Mouse (Mus musculus): ENCODE results near the gene Dars. TPM values are rescaled to one million over a fixed set of nuclear protein-coding genes. Genes with fewer than 3 reads are reported as not detected.

Dars gene
- polyA plus RNA-seq, 1 experiment from 2014 or later = 142 TPM

DNA sequence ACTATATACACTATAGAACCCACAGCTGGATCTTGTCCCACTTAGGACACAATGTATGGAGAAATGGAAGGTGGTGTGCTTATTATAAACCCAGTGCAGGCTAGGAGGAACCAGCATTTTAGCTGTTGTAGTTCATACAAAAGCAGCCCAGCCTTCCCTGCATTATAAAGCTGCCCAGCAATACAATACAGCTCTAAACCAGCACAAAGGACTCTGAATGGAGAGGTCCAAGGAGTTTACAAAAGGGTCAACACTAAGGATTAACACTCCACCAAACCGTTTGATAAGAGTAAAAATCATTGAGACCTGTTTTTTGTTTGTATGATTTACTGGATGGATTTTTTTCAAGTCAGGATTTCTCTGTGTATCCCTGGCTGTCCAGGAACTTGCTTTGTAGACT lies 10.3 kb downstream of the Dars start:
- Histone ChIP-seq H3K27me3 (no peaks in the 10 kb centered on the region), H3K27ac (no peak overlapping the region), H3K4me3 (no peak overlapping the region), H3K36me3 (peaks cover 32% of the 10 kb centered on the region), H3K4me2 (replicated peaks) (no peak overlapping the region), H3K9me3 (no peaks in the 10 kb centered on the region), H3K9ac (no peak overlapping the region), H3K4me1 (no peaks in the 10 kb centered on the region)
- 57% methylated on average over 1 of the region's 1 CpGs for WGBS
- no peak for ATAC-seq (ENCODE audit: low FRiP score, low read depth)

DNA sequence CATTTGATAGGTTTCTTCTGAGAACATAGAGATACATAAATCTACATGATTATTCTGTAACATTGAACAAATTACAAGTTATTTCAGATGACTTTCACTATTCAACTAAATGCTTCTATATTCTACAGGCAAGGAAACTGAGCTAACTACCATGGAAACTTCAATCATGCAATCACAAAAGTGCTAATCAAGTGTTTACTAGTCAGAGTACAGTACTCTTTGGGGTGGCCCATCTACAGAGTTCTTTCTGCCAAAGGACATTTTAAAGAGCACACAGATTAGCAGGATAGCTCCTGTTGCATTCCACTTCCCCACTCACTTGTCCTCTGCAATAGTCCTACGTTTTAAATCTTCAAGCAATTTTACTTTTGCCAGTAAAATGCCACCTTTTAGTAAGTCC lies 11.5 kb downstream of the Dars start:
- peaks cover 31% of the 10 kb centered on the region for H3K36me3 ChIP-seq

DNA sequence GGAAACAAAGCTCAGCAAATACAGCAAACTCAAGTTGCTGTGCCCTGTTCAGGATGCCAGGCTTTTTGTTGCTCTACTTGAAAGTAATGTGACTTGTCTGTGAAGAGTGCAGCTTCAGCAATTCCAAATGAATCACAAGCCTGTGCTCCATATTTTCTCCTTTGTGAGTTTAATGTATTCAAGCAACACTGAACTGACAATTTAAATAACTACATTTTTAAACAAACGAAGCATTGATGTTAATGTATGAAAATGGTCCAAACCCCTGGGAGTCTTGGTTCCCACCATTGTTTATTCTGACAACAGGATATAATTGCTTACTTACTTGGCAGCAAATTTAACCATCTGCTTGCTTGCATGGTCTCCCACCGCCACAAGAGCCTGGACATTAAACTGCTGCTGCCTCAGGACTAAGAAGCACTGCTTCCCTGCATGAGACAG lies 12.1 kb downstream of the Dars start:
- Histone ChIP-seq H3K4me3 (no peak overlapping the region), H3K27me3 (no peaks in the 10 kb centered on the region), H3K27ac (no peak overlapping the region), H3K36me3 (peaks cover 26% of the 10 kb centered on the region), H3K4me1 (no peaks in the 10 kb centered on the region), H3K9me3 (no peaks in the 10 kb centered on the region), H3K9ac (no peak overlapping the region), H3K4me2 (replicated peaks) (no peak overlapping the region)
- ATAC-seq (ENCODE audit: low FRiP score, low read depth) = no peak
- WGBS = 85% methylated on average over 2 of the region's 2 CpGs

More for the DNA sequence above, 11.5 kb downstream of the Dars start:
- Histone ChIP-seq H3K4me3 (no peak overlapping the region), H3K9me3 (no peaks in the 10 kb centered on the region), H3K9ac (no peak overlapping the region), H3K4me1 (no peaks in the 10 kb centered on the region), H3K4me2 (replicated peaks) (no peak overlapping the region), H3K27me3 (no peaks in the 10 kb centered on the region), H3K27ac (no peak overlapping the region)
- no peak for ATAC-seq (ENCODE audit: low FRiP score, low read depth)
- 69% methylated on average over 1 of the region's 1 CpGs for WGBS

- no peaks in the 10 kb centered on the region for H3K9me3 ChIP-seq
- H3K27me3 ChIP-seq = no peaks in the 10 kb centered on the region
- H3K4me2 ChIP-seq (replicated peaks) = no peak overlapping the region
- H3K27ac ChIP-seq = no peak overlapping the region
- H3K4me1 ChIP-seq = no peaks in the 10 kb centered on the region
- WGBS = 75% methylated on average over 2 of the region's 2 CpGs
- peaks cover 43% of the 10 kb centered on the region for H3K36me3 ChIP-seq
- no peak for ATAC-seq (ENCODE audit: low FRiP score, low read depth)
- no peak overlapping the region for H3K9ac ChIP-seq
- no peak overlapping the region for H3K4me3 ChIP-seq
Measured at GRCm38 (mm10) chr1:128400926-128401325, 16.2 kb downstream of the Dars start.

GRCm38 (mm10) chr1:128399941-128400915 lies 16.9 kb downstream of the Dars start:
- no peaks in the 10 kb centered on the region for H3K4me1 ChIP-seq
- no peak overlapping the region for H3K27ac ChIP-seq
- no peak for ATAC-seq (ENCODE audit: low FRiP score, low read depth)
- H3K9ac ChIP-seq = no peak overlapping the region
- no peaks in the 10 kb centered on the region for H3K27me3 ChIP-seq
- H3K4me2 ChIP-seq (replicated peaks) = no peak overlapping the region
- no peaks in the 10 kb centered on the region for H3K9me3 ChIP-seq
- no peak overlapping the region for H3K4me3 ChIP-seq
- 80% methylated on average over 5 of the region's 5 CpGs for WGBS
- H3K36me3 ChIP-seq = peaks cover 45% of the 10 kb centered on the region

GRCm38 (mm10) chr1:128398738-128399445 lies 18.3 kb downstream of the Dars start:
- 89% methylated on average over 5 of the region's 5 CpGs for WGBS
- H3K27ac ChIP-seq = no peak overlapping the region
- H3K9me3 ChIP-seq = no peaks in the 10 kb centered on the region
- no peak overlapping the region for H3K9ac ChIP-seq
- H3K4me1 ChIP-seq = no peaks in the 10 kb centered on the region
- no peak overlapping the region for H3K4me2 ChIP-seq (replicated peaks)
- ATAC-seq (ENCODE audit: low FRiP score, low read depth) = no peak
- peaks cover 44% of the 10 kb centered on the region for H3K36me3 ChIP-seq
- H3K27me3 ChIP-seq = no peaks in the 10 kb centered on the region
- no peak overlapping the region for H3K4me3 ChIP-seq

DNA sequence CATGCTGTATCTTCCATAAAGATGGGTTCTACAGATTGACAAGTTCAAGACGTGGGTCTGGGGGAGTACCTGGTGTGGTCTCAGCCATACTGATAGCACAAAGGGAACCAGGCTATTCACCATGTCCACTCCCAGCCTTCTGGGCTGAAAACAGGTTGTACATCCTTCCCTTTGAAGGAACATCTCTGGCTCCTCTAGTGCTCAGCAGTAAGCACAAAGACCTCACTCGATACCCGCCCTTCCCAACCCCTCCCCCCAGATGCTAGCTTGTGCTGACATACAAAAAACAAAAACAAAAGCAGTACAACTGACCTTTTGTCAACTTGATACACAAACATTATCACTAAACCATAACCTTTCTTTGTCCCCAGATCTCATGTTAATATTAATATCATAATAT lies 22.5 kb downstream of the Dars start:
- Histone ChIP-seq H3K27ac (no peak overlapping the region), H3K4me1 (no peaks in the 10 kb centered on the region), H3K27me3 (no peaks in the 10 kb centered on the region), H3K9me3 (no peaks in the 10 kb centered on the region), H3K9ac (no peak overlapping the region), H3K36me3 (peaks cover 32% of the 10 kb centered on the region), H3K4me2 (replicated peaks) (no peak overlapping the region), H3K4me3 (no peak overlapping the region)
- ATAC-seq (ENCODE audit: low FRiP score, low read depth) = no peak
- 87% methylated on average over 3 of the region's 3 CpGs for WGBS

- H3K27ac ChIP-seq = no peak overlapping the region
- no peak overlapping the region for H3K4me3 ChIP-seq
- no peaks in the 10 kb centered on the region for H3K4me1 ChIP-seq
- H3K9me3 ChIP-seq = no peaks in the 10 kb centered on the region
- no peak for ATAC-seq (ENCODE audit: low FRiP score, low read depth)
- H3K27me3 ChIP-seq = no peaks in the 10 kb centered on the region
- 92% methylated on average over 2 of the region's 2 CpGs for WGBS
- no peak overlapping the region for H3K4me2 ChIP-seq (replicated peaks)
- peaks cover 28% of the 10 kb centered on the region for H3K36me3 ChIP-seq
- no peak overlapping the region for H3K9ac ChIP-seq
Measured at GRCm38 (mm10) chr1:128392382-128392781, 24.8 kb downstream of the Dars start.

DNA sequence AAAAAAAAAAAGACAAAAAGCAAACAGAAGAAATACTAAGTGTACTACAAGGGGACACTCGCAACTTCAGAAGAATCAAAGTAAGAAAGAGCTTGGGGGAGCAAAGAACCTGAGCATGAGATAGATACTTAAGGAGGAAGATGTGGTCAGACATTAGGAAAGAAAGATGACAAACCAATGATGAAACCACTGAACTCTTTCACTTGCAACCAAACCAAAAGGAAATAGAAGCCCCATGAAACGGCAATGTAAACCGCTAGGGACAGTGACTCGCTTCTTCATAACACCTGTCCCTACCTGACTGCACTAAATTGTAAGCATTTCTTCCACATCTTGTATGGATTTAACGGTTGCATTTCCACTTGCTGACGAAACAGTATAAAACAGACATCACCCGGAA lies 30.7 kb downstream of the Dars start:
- 93% methylated on average over 7 of the region's 7 CpGs for WGBS
- Histone ChIP-seq H3K36me3 (peaks cover 47% of the 10 kb centered on the region), H3K27ac (no peak overlapping the region), H3K9ac (no peak overlapping the region), H3K4me3 (no peak overlapping the region), H3K4me2 (replicated peaks) (no peak overlapping the region), H3K27me3 (no peaks in the 10 kb centered on the region), H3K4me1 (no peaks in the 10 kb centered on the region), H3K9me3 (no peaks in the 10 kb centered on the region)
- ATAC-seq (ENCODE audit: low FRiP score, low read depth) = no peak

DNA sequence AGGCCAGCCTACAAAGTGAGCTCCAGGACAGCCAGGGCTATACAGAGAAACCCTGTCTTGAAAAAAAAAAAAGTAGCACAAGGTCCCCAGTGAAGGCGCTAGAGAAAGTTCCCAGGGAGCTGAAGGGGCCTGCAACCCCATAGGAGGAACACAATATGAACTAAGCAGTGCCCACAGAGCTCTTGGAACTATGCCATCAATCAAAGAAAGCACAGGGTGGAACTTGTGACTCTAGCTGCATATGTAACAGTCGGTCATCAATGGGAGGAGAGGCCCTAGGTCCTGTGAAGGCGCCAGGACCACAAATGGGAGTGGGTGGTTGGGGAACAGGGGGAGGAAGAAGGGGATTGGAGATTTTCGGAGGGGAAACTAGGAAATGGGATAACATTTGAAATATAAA lies 40.3 kb downstream of the Dars start:
- H3K4me2 ChIP-seq (replicated peaks) = no peak overlapping the region
- H3K27me3 ChIP-seq = no peaks in the 10 kb centered on the region
- peaks cover 32% of the 10 kb centered on the region for H3K36me3 ChIP-seq
- no peaks in the 10 kb centered on the region for H3K4me1 ChIP-seq
- peaks cover 3% of the 10 kb centered on the region; the same call in 1 of the 2 replicates for H3K9me3 ChIP-seq
- H3K4me3 ChIP-seq = no peak overlapping the region
- 97% methylated on average over 4 of the region's 4 CpGs for WGBS
- no peak overlapping the region for H3K27ac ChIP-seq
- H3K9ac ChIP-seq = no peak overlapping the region
- no peak for ATAC-seq (ENCODE audit: low FRiP score, low read depth)

DNA sequence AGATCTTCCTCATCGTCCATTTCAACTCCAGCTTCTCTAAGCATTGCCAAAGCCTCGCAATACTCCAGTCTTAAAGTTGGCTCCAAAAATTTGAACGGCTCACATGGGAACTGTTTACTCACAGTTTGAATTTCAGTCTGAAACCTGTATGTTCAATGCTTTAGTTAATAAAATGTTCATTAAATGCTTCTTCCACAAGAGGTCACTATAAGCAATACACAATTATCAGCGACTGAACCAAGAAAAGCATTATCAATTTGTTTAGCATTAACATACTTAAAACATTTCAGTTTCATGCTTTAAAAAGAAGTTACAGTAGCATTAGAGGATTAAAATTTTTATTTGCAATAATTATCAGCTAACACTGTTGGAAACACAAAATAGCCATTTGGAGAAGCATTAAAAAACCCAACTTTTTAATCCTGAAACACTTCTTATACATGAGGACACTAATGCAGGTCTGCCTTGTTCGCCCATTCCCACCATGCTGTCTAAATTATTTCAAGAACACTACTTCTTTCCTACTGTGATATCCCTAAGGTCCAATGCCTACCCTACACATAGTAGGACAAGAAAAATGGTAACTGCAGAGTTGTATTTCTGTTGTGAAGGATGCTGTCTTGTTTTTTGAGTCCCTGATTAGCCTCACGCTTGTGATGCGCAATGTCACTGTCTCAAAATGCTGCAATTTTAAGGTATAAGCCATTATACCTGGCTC lies 44.9 kb downstream of the Dars start:
- Histone ChIP-seq H3K4me1 (no peaks in the 10 kb centered on the region), H3K9me3 (peaks cover 3% of the 10 kb centered on the region; the same call in 1 of the 2 replicates), H3K27ac (no peak overlapping the region), H3K4me2 (replicated peaks) (no peak overlapping the region), H3K4me3 (no peak overlapping the region), H3K27me3 (no peaks in the 10 kb centered on the region), H3K36me3 (peaks cover 31% of the 10 kb centered on the region), H3K9ac (no peak overlapping the region)
- ATAC-seq (ENCODE audit: low FRiP score, low read depth) = no peak
- 76% methylated on average over 7 of the region's 7 CpGs for WGBS

Data from limb, embryonic 13.5 days (tissue).